17 mouse cellular contexts compared by ENCODE assay signal in the genomic region with DNA sequence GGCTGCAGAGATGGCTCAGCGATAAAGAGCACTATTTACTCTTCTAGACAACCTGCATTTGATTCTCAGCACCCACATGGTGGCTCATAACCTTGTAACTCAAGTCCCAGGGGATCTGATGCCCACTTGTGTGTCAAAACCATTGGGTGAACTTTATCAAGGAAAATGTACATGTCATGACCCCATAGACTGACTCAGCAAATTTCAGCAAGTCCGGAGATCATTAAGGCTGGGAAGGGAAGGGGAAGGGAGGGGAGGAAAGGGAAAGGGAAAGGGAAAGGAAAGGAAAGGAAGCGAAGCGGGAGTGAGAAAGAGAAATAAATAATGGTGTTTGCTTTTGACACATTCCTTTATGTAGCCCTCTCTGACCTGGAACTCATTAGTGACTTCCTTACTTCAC. TPM values are rescaled to one million over a fixed set of nuclear protein-coding genes. Genes with fewer than 3 reads are reported as not detected.
"Had no signal": no experiment of that assay in that cellular context is flagged by ENCODE, and none has a peak within 500 bp of the region (broad histone marks: within the 10 kb centered on the region; RNA-seq: fewer than 3 reads in every experiment).

No protein-coding gene starts in this region.

- ATAC-seq: inflammation-experienced regulatory T-cells, adult 6 months; intestine, postnatal 0 days; midbrain, embryonic 16.5 days had no signal

- H3K4me3 ChIP-seq: left cerebral cortex, adult 2 months; limb, embryonic 10.5 days; lung, embryonic 15.5 days; midbrain, embryonic 12.5 days; neural tube, embryonic 13.5 days had no signal

- H3K36me3 ChIP-seq: lung, embryonic 15.5 days; midbrain, embryonic 12.5 days had no signal

- H3K27ac ChIP-seq: kidney, postnatal 0 days; left cerebral cortex, adult 2 months; lung, embryonic 15.5 days; midbrain, embryonic 12.5 days; neural tube, embryonic 13.5 days had no signal

- DNase-seq: kidney, adult 8-10 months; kidney, postnatal 36 days; retina, postnatal 1 day; right cerebral cortex, postnatal 14 days; thymus, postnatal 36 days had no signal

- H3K4me1 ChIP-seq: neural tube, embryonic 13.5 days had no signal

- H3K9ac ChIP-seq: lung, embryonic 15.5 days; midbrain, embryonic 12.5 days; neural tube, embryonic 13.5 days had no signal

- H3K27me3 ChIP-seq: lung, embryonic 15.5 days; midbrain, embryonic 12.5 days; neural tube, embryonic 13.5 days had no signal

- H3K9me3 ChIP-seq: limb, embryonic 10.5 days; lung, embryonic 15.5 days; midbrain, embryonic 12.5 days; neural tube, embryonic 13.5 days had no signal

- H3K4me2 ChIP-seq: lung, embryonic 15.5 days; midbrain, embryonic 12.5 days; neural tube, embryonic 13.5 days had no signal

RNA-seq across cellular contexts. Expression of a gene that starts 10.0 kb away (rescaled TPM):
- total RNA-seq: layer of hippocampus, adult 8-10 months; left cerebral cortex, adult 2 months; left cerebral cortex, postnatal 14 days; megakaryocyte-erythroid progenitor cell, adult 5-6 weeks had no signal
